Mouse (Mus musculus) mouse trophoblast stem cell (cell line): Measurements from ENCODE around the gene Alad.

ENCODE experiments used
- in situ Hi-C, 2 experiments: fragments of 300-500 bp; cut with MseI, MboI; formaldehyde crosslinking; loops; 2 replicates in 1 of 2; 3 replicates in 1 of 2; pipeline ENCODE4 v1.15.1; 2025

Alad gene

GRCm38 (mm10) chr4:62517538-62518415 is 1.9 kb downstream of the Alad start:
- in situ Hi-C loops = no loop called here

- in situ Hi-C loops = no loop called here
Observed at GRCm38 (mm10) chr4:62517046-62517445, 2.7 kb downstream of the Alad start.

- in situ Hi-C loops = no loop called here
Observed at GRCm38 (mm10) chr4:62516579-62516978, 3.1 kb downstream of the Alad start.

- in situ Hi-C loops = no loop called here
Observed at GRCm38 (mm10) chr4:62516079-62516478, 3.6 kb downstream of the Alad start.

- in situ Hi-C loops = no loop called here
Observed at GRCm38 (mm10) chr4:62515490-62515889, 4.2 kb downstream of the Alad start.

GRCm38 (mm10) chr4:62514995-62515394 is 4.7 kb downstream of the Alad start:
- in situ Hi-C loops = no loop called here

- in situ Hi-C loops = no loop called here
Observed at GRCm38 (mm10) chr4:62513998-62514506, 5.7 kb downstream of the Alad start.

- in situ Hi-C loops = no loop called here
Observed at GRCm38 (mm10) chr4:62509946-62510345, 9.8 kb downstream of the Alad start.

- in situ Hi-C loops = no loop called here
Observed at GRCm38 (mm10) chr4:62508839-62509238, 10.9 kb downstream of the Alad start.

- in situ Hi-C loops = no loop called here
Observed at GRCm38 (mm10) chr4:62506798-62507197, 12.9 kb downstream of the Alad start.

GRCm38 (mm10) chr4:62505991-62506390 is 13.7 kb downstream of the Alad start:
- in situ Hi-C loops = no loop called here

- in situ Hi-C loops = no loop called here
Observed at GRCm38 (mm10) chr4:62503374-62503970, 16.2 kb downstream of the Alad start, which contains the start of gene Hdhd3. Gene Hdhd3, minus strand, starts transcription at chr4:62503467.

GRCm38 (mm10) chr4:62502969-62503368 is 16.7 kb downstream of the Alad start:
- in situ Hi-C loops = no loop called here

GRCm38 (mm10) chr4:62501964-62502732 is 17.6 kb downstream of the Alad start:
- in situ Hi-C loops = no loop called here

GRCm38 (mm10) chr4:62501534-62501933 is 18.2 kb downstream of the Alad start:
- in situ Hi-C loops = no loop called here

GRCm38 (mm10) chr4:62500799-62501198 is 18.9 kb downstream of the Alad start:
- in situ Hi-C loops = no loop called here

GRCm38 (mm10) chr4:62496815-62497214 is 22.9 kb downstream of the Alad start:
- in situ Hi-C loops = no loop called here

GRCm38 (mm10) chr4:62495946-62496345 is 23.8 kb downstream of the Alad start:
- in situ Hi-C loops = no loop called here

GRCm38 (mm10) chr4:62494230-62494629 is 25.5 kb downstream of the Alad start:
- in situ Hi-C loops = no loop called here

- in situ Hi-C loops = no loop called here
Observed at GRCm38 (mm10) chr4:62492682-62493081, 27.0 kb downstream of the Alad start.

- in situ Hi-C loops = no loop called here
Observed at GRCm38 (mm10) chr4:62487914-62488313, 31.8 kb downstream of the Alad start.

- in situ Hi-C loops = no loop called here
Observed at GRCm38 (mm10) chr4:62487172-62487571, 32.5 kb downstream of the Alad start.
